Mouse (Mus musculus) intestine, embryonic 16.5 days (tissue): ENCODE measurements around the gene Tbc1d23. TPM values are rescaled to one million over a fixed set of nuclear protein-coding genes. Genes with fewer than 3 reads are reported as not detected.

ENCODE experiments used
- ATAC-seq: fragments of 200-750 bp; cut with Nextera tagmentation; 2 replicates; pipeline ENCODE4 v1.8.0; 2017; ENCODE audit warnings: moderate TSS enrichment, moderate library complexity
- H3K27ac ChIP-seq: fragments of 300-500 bp; sonication (generic); 2 replicates; pipeline ENCODE4 v1.5.1; 2014; ENCODE audit warnings: mild to moderate bottlenecking, low read length
- H3K27me3 ChIP-seq: fragments of 300-500 bp; sonication (generic); replicated peaks from 2 replicates; pipeline ENCODE4 v1.6.1; 2014; ENCODE audit warnings: low read length, control low read depth, mixed read lengths; ENCODE audit not compliant: control insufficient read depth, insufficient read depth
- H3K36me3 ChIP-seq: fragments of 300-500 bp; sonication (generic); 2 replicates; pipeline ENCODE4 v1.6.1; 2014; ENCODE audit warnings: low read length, control low read depth; ENCODE audit not compliant: control insufficient read depth, insufficient read depth
- H3K4me1 ChIP-seq: fragments of 300-500 bp; sonication (generic); 2 replicates; pipeline ENCODE4 v1.6.1; 2014; ENCODE audit warnings: low read length, control low read depth, mixed read lengths; ENCODE audit not compliant: control insufficient read depth, insufficient read depth
- H3K4me2 ChIP-seq: fragments of 300-500 bp; sonication (generic); 2 replicates; pipeline ENCODE4 v1.6.1; 2014; ENCODE audit warnings: low read depth, low read length, control low read depth
- H3K4me3 ChIP-seq: fragments of 300-500 bp; sonication (generic); 2 replicates; pipeline ENCODE4 v1.5.1; 2014; ENCODE audit warnings: mild to moderate bottlenecking, low read length
- H3K9ac ChIP-seq: fragments of 300-500 bp; sonication (generic); 2 replicates; pipeline ENCODE4 v1.6.1; 2014; ENCODE audit warnings: low read depth, low read length
- H3K9me3 ChIP-seq: fragments of 300-500 bp; sonication (generic); 2 replicates; pipeline ENCODE4 v1.6.1; 2016; ENCODE audit warnings: low read length, control low read depth; ENCODE audit not compliant: control insufficient read depth
- WGBS: fragments of 180-500 bp; shearing (Covaris S2); extraction: QIAGEN DNeasy Blood & Tissue Kit; methylation state at CpG from one replicate; pipeline ENCODE4 v1.1.7; 2014; 5-methylcytosine and 5-hydroxymethylcytosine counted together
- polyA plus RNA-seq: library from polyadenylated mRNA; unstranded; fragments of >200 nt; fragmentation: Nextera tagmentation; extraction: Ambion mirVana; gene quantifications from 2 replicates; pipeline ENCODE4 v1.2.1, GENCODE M21; 2015

Tbc1d23 gene
- polyA plus RNA-seq, 1 experiment from 2014 or later, result 21.7 TPM

DNA sequence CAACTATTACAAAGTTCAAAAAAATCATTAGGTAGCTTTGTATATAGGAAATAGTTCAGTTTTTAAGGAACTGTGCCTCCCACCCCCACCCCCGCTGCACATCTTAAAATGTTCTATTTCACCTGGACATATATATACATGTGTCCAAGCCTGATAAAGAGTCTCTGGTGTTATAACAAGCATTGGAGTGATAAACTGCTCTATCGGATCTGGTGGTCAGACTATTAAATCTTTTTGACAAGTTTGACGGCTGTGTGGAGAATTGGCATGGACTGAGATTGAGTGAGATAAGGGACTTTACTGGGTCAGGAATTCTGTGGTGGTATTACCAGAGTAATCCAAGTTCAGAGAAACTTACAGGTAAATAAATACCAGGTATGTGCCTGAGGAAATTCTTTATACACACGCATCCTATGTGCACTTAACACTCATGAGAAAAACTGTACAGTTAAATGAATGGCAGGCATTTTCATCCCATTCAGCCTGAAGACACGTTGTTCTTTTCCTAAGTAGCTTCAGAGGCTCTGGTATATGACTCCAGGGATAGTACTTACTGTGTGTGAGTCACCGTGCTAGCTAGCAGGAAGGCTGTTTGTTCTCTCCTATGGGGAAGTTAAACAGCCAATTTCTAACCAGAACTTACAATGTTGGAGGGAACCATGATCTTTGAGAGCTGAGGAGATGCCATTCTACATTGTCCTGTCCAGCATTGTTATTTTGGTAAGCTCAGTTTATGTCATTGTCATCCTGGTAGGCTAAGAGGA is 108.4 kb downstream of the Tbc1d23 start:
- Histone ChIP-seq H3K9me3 (no peaks in the 10 kb centered on the region), H3K4me3 (peak overlapping the region; percentile 80), H3K27ac (no peak overlapping the region), H3K4me2 (peak overlapping the region; percentile 75), H3K27me3 (no peaks in the 10 kb centered on the region), H3K4me1 (peaks cover 16% of the 10 kb centered on the region), H3K36me3 (no peaks in the 10 kb centered on the region), H3K9ac (peak overlapping the region; percentile 93)
- 35% methylated on average over 6 of the region's 6 CpGs for WGBS
- ATAC-seq, result no peak

DNA sequence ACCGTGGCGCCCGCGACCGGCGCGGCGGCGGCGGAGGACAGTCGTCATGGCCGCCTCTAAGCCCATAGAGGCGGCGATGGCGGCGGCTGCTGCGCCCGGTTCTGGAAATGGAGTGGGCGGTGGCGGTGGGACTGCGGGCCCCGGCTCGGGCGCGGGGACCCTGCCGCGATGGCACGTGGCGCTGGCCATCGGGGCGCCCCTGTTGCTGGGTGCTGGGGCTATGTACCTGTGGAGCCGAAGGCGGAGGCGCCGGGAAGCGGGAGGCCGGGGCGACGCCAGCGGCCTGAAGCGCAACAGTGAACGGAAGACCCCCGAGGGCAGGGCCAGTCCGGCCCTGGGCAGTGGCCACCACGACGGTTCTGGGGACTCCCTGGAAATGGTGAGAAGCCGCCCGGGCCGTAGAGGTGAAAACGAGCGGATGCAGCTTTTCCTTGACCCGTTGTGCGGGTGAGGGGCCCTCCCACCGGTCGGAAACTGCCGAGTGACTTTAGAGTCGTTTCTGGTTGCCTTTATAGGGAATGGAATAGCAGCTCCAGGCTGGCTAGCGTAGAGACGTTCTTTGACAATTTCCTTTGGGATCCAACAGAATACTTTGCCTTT is 109.4 kb downstream of the Tbc1d23 start:
- Histone ChIP-seq H3K27me3 (no peaks in the 10 kb centered on the region), H3K9ac (peak overlapping the region; percentile 93), H3K4me1 (peaks cover 10% of the 10 kb centered on the region; the same call in 1 of the 2 replicates), H3K36me3 (no peaks in the 10 kb centered on the region), H3K4me3 (peak overlapping the region; percentile 80), H3K9me3 (no peaks in the 10 kb centered on the region), H3K4me2 (peak overlapping the region; percentile 75), H3K27ac (peak overlapping the region; percentile 96)
- peak; percentile 32; the same call in 1 of the 2 replicates for ATAC-seq
- 0% methylated on average over 59 of the region's 59 CpGs for WGBS

DNA sequence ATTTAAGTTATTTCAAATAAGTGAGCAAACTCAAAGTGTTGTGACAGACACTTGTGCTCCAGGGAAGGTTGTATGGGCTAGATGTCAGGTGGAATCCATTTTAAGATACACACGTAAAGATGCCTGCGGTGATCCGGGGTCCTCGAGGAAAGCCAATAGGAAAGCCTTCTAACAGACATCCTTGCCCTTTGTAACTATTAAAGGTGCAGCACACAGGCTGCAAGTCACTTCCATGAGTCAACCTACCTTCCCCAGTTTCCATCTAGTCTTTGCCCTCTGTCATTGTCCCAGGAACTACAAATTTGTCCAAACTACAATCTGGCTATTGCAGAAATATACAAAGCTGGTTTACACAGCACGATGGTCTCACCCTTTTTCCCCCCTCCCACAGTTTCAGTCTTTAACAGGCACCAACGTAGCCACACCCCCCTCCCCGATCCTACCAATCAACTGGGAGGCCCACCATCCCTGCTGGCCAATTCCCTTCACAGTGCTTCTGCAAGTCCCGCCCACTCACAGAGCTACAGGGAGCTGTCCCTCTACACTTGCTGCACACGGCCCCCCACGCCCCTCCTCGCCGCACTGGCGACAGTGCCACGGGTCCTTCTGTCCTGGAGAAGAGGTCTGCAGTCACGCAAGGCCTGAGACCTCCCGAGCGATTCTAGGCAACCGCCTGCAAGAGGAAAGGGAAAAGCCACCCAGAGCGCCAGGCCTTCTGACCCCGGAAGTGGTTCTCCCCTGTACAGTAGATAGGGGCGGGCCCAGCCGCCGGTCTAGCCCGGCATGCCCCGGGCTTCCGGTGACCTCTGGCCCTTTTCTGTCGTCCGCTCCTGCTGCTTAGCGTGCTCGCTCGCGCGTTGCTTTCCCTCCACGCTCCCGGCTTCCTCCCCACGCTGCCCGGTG is 110.1 kb downstream of the Tbc1d23 start, which contains the start of gene Tomm70a:
TSS of gene Tomm70a (plus strand) at position 791 of the 903 bp plus-strand sequence.
- ATAC-seq, result peak; percentile 99
- under 1% methylated on average over 36 of the region's 37 CpGs for WGBS
- no peaks in the 10 kb centered on the region for H3K9me3 ChIP-seq

More for the DNA sequence above, 110.1 kb downstream of the Tbc1d23 start, which contains the start of gene Tomm70a:
- peak within 1 kb of the TSS; percentile 93 for H3K9ac ChIP-seq
- no peaks in the 10 kb centered on the region for H3K27me3 ChIP-seq
- peak within 1 kb of the TSS; percentile 96 for H3K27ac ChIP-seq
- no peaks in the 10 kb centered on the region for H3K36me3 ChIP-seq
- H3K4me3 ChIP-seq, result peak within 1 kb of the TSS; percentile 80
- H3K4me1 ChIP-seq, result peaks cover 10% of the 10 kb centered on the region; the same call in 1 of the 2 replicates
- peak within 1 kb of the TSS; percentile 75 for H3K4me2 ChIP-seq

Other genes starting within 250 kb of the Tbc1d23 start
- gene Tmem45a2, start 160.1 kb downstream of the Tbc1d23 start, polyA plus RNA-seq, result 0.05 and 0.20 TPM in 2 replicates
- 39.2 and 41.7 TPM in 2 replicates for gene Tomm70a, start 109.8 kb downstream of the Tbc1d23 start, polyA plus RNA-seq
- gene Nit2, start 64.2 kb downstream of the Tbc1d23 start, polyA plus RNA-seq, result 76.1 and 79.9 TPM in 2 replicates
- gene Tmem30c, start 61.4 kb upstream of the Tbc1d23 start, polyA plus RNA-seq, result not detected in 2 replicates
- 30.4 and 31.9 TPM in 2 replicates for gene Filip1l, start 121.6 kb upstream of the Tbc1d23 start, polyA plus RNA-seq